Mouse (Mus musculus) liver, embryonic 13.5 days (tissue): ENCODE measurements around the gene Rsph10b. TPM values are rescaled to one million over a fixed set of nuclear protein-coding genes. Genes with fewer than 3 reads are reported as not detected.
"Not testable (repeated sequence)": the region's sequence is repeated elsewhere in the genome, so short reads cannot be mapped to it uniquely, and the experiment has no call there.

ENCODE experiments used
- ATAC-seq: fragments of 200-750 bp; cut with Nextera tagmentation; 2 replicates; pipeline ENCODE4 v1.8.0; 2017; ENCODE audit warnings: low read depth, mild to moderate bottlenecking, moderate number of reproducible peaks, moderate library complexity
- DNase-seq: peaks from one replicate; pipeline ENCODE4 v3.0.0; 2022
- H3K27ac ChIP-seq: fragments of 300-500 bp; sonication (generic); 2 replicates; pipeline ENCODE4 v1.5.1; 2015; ENCODE audit warnings: moderate library complexity, mild to moderate bottlenecking, inconsistent platforms
- H3K27me3 ChIP-seq: fragments of 300-500 bp; sonication (generic); 2 replicates; pipeline ENCODE4 v1.6.1; 2015; ENCODE audit warnings: mild to moderate bottlenecking, inconsistent platforms
- H3K36me3 ChIP-seq: fragments of 300-500 bp; sonication (generic); 2 replicates; pipeline ENCODE4 v1.6.1; 2015; ENCODE audit warnings: mild to moderate bottlenecking, inconsistent platforms
- H3K4me1 ChIP-seq: fragments of 300-500 bp; sonication (generic); replicated peaks from 2 replicates; pipeline ENCODE4 v1.6.1; 2015; ENCODE audit warnings: inconsistent platforms
- H3K4me2 ChIP-seq: fragments of 300-500 bp; sonication (generic); 2 replicates; pipeline ENCODE4 v1.6.1; 2015; ENCODE audit warnings: inconsistent platforms, mild to moderate bottlenecking, moderate library complexity
- H3K4me3 ChIP-seq: fragments of 300-500 bp; sonication (generic); replicated peaks from 2 replicates; pipeline ENCODE4 v1.5.1; 2015; ENCODE audit warnings: mild to moderate bottlenecking, inconsistent platforms
- H3K9ac ChIP-seq: fragments of 300-500 bp; sonication (generic); 2 replicates; pipeline ENCODE4 v1.6.1; 2015; ENCODE audit warnings: mild to moderate bottlenecking, inconsistent platforms
- H3K9me3 ChIP-seq: fragments of 300-500 bp; sonication (generic); replicated peaks from 2 replicates; pipeline ENCODE4 v1.6.1; 2016; ENCODE audit warnings: inconsistent platforms
- WGBS: fragments of 180-500 bp; shearing (Covaris S2); methylation state at CpG from one replicate; pipeline ENCODE4 v1.1.7; 2015; ENCODE audit not compliant: insufficient replicate concordance; 5-methylcytosine and 5-hydroxymethylcytosine counted together
- polyA plus RNA-seq: library from polyadenylated mRNA; unstranded; fragments of >200 nt; fragmentation: Nextera tagmentation; extraction: Ambion mirVana; gene quantifications from 2 replicates; pipeline ENCODE4 v1.2.1, GENCODE M21; 2015

The Rsph10b gene
- polyA plus RNA-seq, 1 experiment from 2014 or later = 0.56 TPM

DNA sequence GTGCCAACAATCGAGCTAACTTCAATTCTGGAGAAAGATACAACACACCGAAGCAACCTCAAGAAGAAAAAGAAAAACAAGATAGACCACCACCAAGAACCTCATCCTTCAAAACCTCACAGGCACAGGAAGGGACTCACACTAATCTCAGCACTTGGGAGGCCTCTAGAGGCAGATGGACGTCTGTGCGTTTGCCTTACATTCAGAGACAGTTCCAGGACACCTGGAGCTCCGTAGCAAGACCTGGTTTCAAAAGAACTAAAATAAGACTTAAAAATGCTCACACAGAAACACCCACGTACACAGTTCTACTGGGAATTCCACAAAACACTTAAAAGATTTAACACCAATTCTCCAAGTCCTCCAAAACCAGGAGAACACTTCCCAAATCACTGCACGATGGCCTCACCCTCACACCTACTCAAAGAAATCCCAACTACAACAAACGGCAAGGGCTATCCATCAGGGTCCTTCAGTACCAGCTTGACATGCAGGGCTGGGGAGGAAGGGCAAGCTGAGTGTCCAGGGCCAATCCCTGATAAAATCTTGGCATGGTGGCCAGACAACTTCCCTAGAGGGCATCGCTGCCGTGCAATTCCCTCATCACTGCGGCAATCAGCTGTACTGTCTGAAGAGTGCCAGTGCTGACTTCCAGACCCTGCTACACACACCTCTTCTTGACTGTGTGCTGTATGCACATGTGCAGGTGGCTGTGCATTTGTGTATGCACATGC is 62.0 kb downstream of the Rsph10b start:
- WGBS = 76% methylated on average over 11 of the region's 11 CpGs

DNA sequence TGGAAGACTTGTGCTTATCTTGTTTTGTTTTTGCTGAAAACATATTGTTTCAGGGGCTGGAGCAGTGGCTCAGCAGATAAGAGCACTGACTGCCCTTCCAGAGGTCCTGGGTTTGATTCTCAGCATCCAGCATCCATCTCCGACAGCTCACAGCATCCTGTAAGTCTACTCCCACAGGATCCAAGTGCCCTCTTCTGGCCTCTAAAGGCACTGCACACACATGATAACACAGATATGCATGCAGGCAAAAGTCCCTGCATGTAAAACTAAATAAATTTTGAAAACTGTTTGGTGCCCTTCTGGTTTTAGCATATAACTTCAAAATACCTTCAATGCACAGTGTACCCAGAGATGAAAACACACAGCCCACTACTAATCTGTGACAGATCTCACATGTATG is 66.6 kb downstream of the Rsph10b start:
- Histone ChIP-seq H3K4me2 (no peak overlapping the region), H3K4me3 (no peak overlapping the region), H3K4me1 (no peaks in the 10 kb centered on the region), H3K9ac (no peak overlapping the region), H3K27ac (no peak overlapping the region), H3K36me3 (peaks cover 96% of the 10 kb centered on the region), H3K27me3 (no peaks in the 10 kb centered on the region), H3K9me3 (no peaks in the 10 kb centered on the region)
- ATAC-seq (no peak), DNase-seq (no peak)
- 89% methylated on average over 1 of the region's 1 CpGs for WGBS

More for the DNA sequence above, 62.0 kb downstream of the Rsph10b start:
- no peaks in the 10 kb centered on the region for H3K9me3 ChIP-seq
- H3K4me3 ChIP-seq = no peak overlapping the region
- no peaks in the 10 kb centered on the region for H3K27me3 ChIP-seq
- no peaks in the 10 kb centered on the region for H3K4me1 ChIP-seq
- ATAC-seq (no peak), DNase-seq (no peak)
- H3K4me2 ChIP-seq = no peak overlapping the region
- H3K27ac ChIP-seq = no peak overlapping the region
- H3K36me3 ChIP-seq = peaks cover 97% of the 10 kb centered on the region
- H3K9ac ChIP-seq = no peak overlapping the region

GRCm38 (mm10) chr5:144002461-144003192 is 69.8 kb downstream of the Rsph10b start:
- H3K9ac ChIP-seq = no peak overlapping the region
- H3K27ac ChIP-seq = no peak overlapping the region
- WGBS = 81% methylated on average over 15 of the region's 15 CpGs
- peaks cover 88% of the 10 kb centered on the region for H3K36me3 ChIP-seq
- no peaks in the 10 kb centered on the region for H3K4me1 ChIP-seq
- DNase-seq (no peak), ATAC-seq (no peak)
- H3K9me3 ChIP-seq = no peaks in the 10 kb centered on the region
- H3K27me3 ChIP-seq = no peaks in the 10 kb centered on the region
- H3K4me2 ChIP-seq = no peak overlapping the region
- H3K4me3 ChIP-seq = no peak overlapping the region

- DNase-seq, H3K9me3 ChIP-seq, ATAC-seq, H3K27me3 ChIP-seq: not testable (repeated sequence)
- Histone ChIP-seq H3K27ac (peak overlapping the region; percentile 53), H3K4me1 (peaks cover 26% of the 10 kb centered on the region), H3K4me2 (peak overlapping the region; percentile 72), H3K4me3 (peak overlapping the region; percentile 87), H3K36me3 (peaks cover 39% of the 10 kb centered on the region), H3K9ac (peak overlapping the region; percentile 86)
- WGBS = 35% methylated on average over 13 of the region's 13 CpGs
These were observed 80.7 kb downstream of the Rsph10b start for GRCm38 (mm10) chr5:144013366-144014134.

- 3% methylated on average over 47 of the region's 47 CpGs for WGBS
- DNase-seq = peak; percentile 77
These were observed 81.9 kb downstream of the Rsph10b start, which contains the start of gene Ccz1 for GRCm38 (mm10) chr5:144014551-144015311. Gene Ccz1 (minus strand): TSS chr5:144014877.

GRCm38 (mm10) chr5:144015312-144015650 is 82.4 kb downstream of the Rsph10b start:
- H3K4me3 ChIP-seq = peak overlapping the region; percentile 87
- H3K4me1 ChIP-seq = peaks cover 26% of the 10 kb centered on the region
- no peak for ATAC-seq
- no peaks in the 10 kb centered on the region for H3K27me3 ChIP-seq
- no peaks in the 10 kb centered on the region for H3K9me3 ChIP-seq
- 42% methylated on average over 3 of the region's 3 CpGs for WGBS
- no peak overlapping the region for H3K9ac ChIP-seq
- peak overlapping the region; percentile 86; the same call in 1 of the 2 replicates for H3K27ac ChIP-seq
- peak overlapping the region; percentile 72 for H3K4me2 ChIP-seq
- no peak for DNase-seq
- H3K36me3 ChIP-seq = peaks cover 24% of the 10 kb centered on the region

More at GRCm38 (mm10) chr5:144014551-144015311, 81.9 kb downstream of the Rsph10b start, which contains the start of gene Ccz1:
- Histone ChIP-seq H3K36me3 (peaks cover 27% of the 10 kb centered on the region), H3K4me3 (peak within 1 kb of the TSS; percentile 87), H3K27me3 (no peaks in the 10 kb centered on the region), H3K4me2 (peak within 1 kb of the TSS; percentile 72), H3K4me1 (peaks cover 26% of the 10 kb centered on the region), H3K27ac (peak within 1 kb of the TSS; percentile 86), H3K9me3 (no peaks in the 10 kb centered on the region), H3K9ac (peak within 1 kb of the TSS; percentile 86)
- peak; percentile 100 for ATAC-seq

DNA sequence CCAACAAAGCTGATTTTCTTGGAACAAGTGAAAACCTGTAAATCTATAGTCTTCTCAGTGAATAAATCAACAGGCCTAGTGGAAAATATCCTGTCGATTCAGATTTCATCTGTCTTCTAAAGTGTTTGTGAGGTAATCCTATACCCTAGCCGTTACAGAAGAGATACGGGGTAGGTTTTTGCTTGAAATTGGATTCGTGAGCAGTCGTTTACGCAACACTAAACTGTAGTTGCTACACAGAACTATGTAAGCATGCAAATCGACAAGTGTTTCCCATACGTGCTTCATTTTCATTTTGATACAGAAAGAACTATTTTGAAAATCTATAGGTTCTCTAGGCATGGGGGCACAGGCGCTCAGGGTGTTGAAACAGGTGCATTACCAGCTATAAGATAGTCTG is 83.0 kb downstream of the Rsph10b start:
- DNase-seq (no peak), ATAC-seq (no peak)
- Histone ChIP-seq H3K27ac (no peak overlapping the region), H3K9me3 (no peaks in the 10 kb centered on the region), H3K4me3 (no peak overlapping the region), H3K9ac (no peak overlapping the region), H3K27me3 (no peaks in the 10 kb centered on the region), H3K4me1 (peaks cover 26% of the 10 kb centered on the region), H3K4me2 (no peak overlapping the region), H3K36me3 (peaks cover 18% of the 10 kb centered on the region)
- 79% methylated on average over 9 of the region's 9 CpGs for WGBS

DNA sequence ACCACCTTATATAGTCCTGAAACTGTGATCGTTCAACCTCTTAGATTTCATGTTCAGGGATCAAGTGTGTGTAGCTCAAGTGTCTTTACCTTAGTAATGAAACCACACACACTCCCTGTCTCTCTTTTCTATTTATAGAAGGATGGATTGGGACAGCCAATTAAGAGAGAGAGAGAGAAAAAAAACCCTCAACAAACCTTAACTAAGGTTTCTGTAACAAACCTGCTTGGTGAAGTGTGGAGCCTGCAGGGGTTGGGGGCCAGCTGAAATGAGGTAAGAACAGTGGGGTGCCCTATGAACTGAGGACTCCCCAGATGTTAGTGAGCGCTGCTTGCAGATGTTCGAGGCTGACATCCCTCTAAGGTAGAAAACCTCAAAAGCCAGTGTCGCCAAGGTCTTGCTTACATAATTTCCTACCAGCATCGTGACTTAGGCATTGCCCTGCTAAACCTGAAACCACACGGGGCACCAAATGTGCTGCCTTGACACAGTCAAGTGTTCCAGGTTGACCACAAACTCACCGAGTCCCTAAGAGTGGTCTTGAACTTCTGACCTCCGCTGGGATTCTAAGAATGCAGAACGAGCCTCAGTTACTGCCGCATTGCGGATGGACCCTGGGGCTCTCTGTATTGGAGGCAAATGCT is 93.9 kb downstream of the Rsph10b start, which contains the start of gene Ocm:
TSS of gene Ocm (minus strand) at position 51 of the 644 bp plus-strand sequence.
- ATAC-seq = no peak
- no peak within 1 kb of the TSS for H3K4me2 ChIP-seq
- DNase-seq = no peak
- H3K4me3 ChIP-seq = no peak within 1 kb of the TSS
- H3K4me1 ChIP-seq = no peaks in the 10 kb centered on the region
- H3K36me3 ChIP-seq = no peaks in the 10 kb centered on the region
- no peak within 1 kb of the TSS for H3K9ac ChIP-seq
- WGBS = 46% methylated on average over 11 of the region's 11 CpGs
- H3K27ac ChIP-seq = no peak within 1 kb of the TSS
- 0 out of 2 replicates have a peak, but pooled peaks cover 9% of the 10 kb centered on the region for H3K27me3 ChIP-seq
- H3K9me3 ChIP-seq = no peaks in the 10 kb centered on the region

GRCm38 (mm10) chr5:144032491-144032890 is 99.7 kb downstream of the Rsph10b start:
- Histone ChIP-seq H3K9me3 (no peaks in the 10 kb centered on the region), H3K27me3 (peaks cover 3% of the 10 kb centered on the region; the same call in 1 of the 2 replicates), H3K9ac (no peak overlapping the region), H3K36me3 (no peaks in the 10 kb centered on the region), H3K27ac (no peak overlapping the region), H3K4me2 (no peak overlapping the region), H3K4me1 (no peaks in the 10 kb centered on the region), H3K4me3 (no peak overlapping the region)
- WGBS = 69% methylated on average over 7 of the region's 7 CpGs
- ATAC-seq (no peak), DNase-seq (no peak)

GRCm38 (mm10) chr5:144034567-144034966 is 101.7 kb downstream of the Rsph10b start:
- no peak for DNase-seq
- Histone ChIP-seq H3K27ac (no peak overlapping the region), H3K36me3 (no peaks in the 10 kb centered on the region), H3K27me3 (peaks cover 3% of the 10 kb centered on the region; the same call in 1 of the 2 replicates), H3K9me3 (0 out of 2 replicates have a peak, but pooled peaks cover 1% of the 10 kb centered on the region), H3K9ac (no peak overlapping the region), H3K4me1 (peaks cover 7% of the 10 kb centered on the region), H3K4me3 (no peak overlapping the region), H3K4me2 (no peak overlapping the region)
- WGBS = 50% methylated on average over 7 of the region's 7 CpGs
- no peak for ATAC-seq
